Mouse (Mus musculus) kidney, adult 9 months (tissue): ENCODE measurements around the gene Atp5f1.
"Not testable (repeated sequence)": the region's sequence is repeated elsewhere in the genome, so short reads cannot be mapped to it uniquely, and the experiment has no call there.

Experiments
- DNase-seq: peaks from one replicate; pipeline ENCODE4 v3.0.0; 2022

Atp5f1 gene

DNA sequence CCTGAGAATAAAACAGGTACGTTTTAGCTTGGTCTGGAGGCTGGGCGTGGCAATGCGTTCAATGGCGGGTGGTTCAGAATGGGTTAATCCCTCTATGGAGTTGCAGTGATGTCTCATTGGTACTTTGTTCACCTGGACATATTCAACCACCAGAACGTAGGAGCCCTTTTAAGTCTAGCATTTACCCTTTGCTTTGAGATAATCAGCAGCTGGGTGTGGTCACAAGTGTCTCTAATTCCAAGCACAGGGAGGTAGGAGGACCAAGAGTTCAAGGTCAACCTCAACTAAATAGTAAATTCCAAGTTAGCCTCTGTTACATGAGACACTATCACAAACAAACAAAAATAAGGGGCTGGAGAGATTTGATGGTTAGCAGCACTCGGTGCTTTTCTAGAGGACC lies 31.1 kb downstream of the Atp5f1 start:
- DNase-seq, result no peak

GRCm38 (mm10) chr3:105928195-105928569 lies 31.7 kb downstream of the Atp5f1 start:
- DNase-seq, result no peak

DNA sequence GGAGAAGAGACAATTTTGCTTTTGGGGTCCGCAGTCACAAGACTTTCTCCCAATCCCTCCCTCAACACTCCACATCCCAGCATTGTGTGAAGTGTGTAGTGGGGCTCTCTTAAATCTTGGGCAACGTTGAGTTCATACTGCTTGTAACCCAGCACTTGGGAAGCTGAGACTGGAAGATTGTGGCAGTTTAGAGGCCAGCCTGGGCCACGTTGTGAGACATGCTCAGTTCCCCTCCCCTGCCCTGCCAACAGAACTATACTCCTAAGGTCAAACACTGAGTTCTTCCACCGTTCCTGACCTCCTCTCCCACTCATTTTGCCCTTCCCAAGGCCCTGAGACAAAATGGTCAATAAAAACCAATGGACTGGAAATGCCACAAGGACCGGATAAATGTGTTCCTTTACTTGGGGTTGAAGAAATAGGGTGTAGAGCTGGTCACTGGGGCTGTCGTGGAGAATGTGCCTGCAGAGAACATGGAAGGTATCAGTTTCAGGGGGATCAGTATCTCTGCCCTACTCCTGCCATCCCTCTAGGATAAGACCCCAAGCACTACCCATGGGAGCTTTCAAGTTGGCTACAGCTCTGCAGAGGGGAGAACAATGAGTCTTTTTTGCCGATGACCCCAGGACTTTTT lies 32.2 kb downstream of the Atp5f1 start:
- peak; percentile 27 for DNase-seq

DNA sequence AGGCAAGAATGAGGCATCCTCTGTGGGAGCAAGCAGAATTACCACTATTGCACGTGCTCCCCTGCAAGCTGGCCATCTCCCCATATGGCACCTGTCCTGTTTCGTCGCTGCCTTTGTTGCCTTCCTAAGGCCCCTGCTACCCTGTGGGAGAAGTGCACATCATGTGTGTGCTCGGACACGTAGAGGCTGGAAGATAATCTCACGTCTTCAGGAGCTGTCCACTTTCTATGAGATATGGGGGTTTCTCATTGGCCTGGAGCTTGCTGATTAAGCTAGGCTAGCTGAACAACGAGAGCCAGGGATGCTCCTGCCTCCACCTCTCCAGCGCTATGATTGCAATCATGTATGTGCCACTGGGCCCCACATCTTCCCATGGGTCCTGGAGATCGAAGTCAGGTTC lies 35.3 kb downstream of the Atp5f1 start:
- no peak for DNase-seq

DNA sequence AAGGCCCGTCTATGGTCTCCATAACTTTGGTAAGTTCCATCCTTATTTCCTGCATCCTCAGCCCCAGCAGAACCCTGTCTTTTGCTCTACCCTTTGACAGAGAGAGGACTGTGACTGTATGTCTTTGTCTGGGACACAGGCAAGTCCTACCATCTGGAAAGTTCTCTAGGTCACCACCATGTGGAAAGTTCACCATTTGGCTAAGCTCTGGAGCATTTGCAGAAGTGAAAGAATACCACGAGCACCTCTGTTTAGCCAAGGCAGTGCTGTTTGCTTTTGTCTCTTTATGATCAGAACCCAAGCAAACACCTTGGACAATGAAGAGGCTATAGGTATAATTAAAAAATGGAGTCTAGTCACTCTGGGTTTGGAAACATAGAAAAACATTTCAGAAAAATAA lies 37.9 kb downstream of the Atp5f1 start:
- no peak for DNase-seq

DNA sequence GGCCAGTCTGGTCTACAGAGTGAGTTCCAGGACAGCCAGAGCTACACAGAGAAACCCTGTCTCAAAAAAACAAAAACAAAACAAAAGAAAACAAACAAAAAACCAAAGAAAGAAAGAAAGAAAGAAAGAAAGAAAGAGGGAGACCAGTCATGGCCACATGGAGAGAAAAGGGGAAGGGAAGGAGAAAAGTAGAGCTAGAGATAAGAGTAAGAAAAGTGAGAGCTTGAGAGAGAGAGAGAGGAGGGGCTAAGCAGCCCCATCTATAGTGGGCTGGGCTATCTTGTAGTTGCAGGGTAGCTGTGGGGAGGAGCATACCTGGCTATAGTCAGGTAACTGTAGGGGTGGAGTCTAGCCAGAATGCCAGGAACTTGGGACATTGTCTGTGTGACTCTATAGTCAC lies 39.2 kb downstream of the Atp5f1 start:
- not testable (repeated sequence) for DNase-seq

GRCm38 (mm10) chr3:105918355-105918745 lies 41.5 kb downstream of the Atp5f1 start:
- DNase-seq, result no peak

DNA sequence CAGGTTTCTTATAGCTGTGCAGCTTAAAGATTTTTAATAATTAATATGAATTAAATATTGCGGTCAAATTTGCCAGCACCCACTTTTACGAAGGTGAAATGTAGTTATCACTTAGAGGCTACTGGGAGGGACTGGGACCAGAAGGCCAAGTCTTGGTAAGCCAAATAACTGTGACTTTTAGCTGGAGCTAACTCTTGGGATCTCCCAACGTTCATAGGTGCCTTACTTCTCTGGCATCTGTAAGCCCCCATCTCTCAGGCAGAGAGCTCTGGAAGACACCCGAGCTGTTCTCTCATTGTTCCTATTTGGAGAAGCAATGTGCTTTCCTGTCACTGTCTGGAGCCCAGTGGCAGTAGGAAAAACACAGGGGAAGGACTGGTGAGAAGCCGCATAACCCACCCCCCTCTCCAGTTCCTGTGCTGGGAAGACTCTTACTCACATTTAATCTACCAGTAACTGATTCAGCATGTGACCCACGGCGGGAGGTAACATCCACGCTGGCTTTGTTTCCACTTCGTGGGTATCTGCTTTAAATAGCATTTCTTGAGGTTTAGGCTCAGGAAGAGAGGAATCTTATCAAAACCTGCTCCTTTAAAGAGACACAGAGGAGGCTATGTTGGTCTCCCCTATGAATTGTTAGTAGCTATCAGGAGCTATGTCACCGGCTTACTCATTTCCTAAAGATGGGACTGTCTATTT lies 42.1 kb downstream of the Atp5f1 start:
- no peak for DNase-seq

DNA sequence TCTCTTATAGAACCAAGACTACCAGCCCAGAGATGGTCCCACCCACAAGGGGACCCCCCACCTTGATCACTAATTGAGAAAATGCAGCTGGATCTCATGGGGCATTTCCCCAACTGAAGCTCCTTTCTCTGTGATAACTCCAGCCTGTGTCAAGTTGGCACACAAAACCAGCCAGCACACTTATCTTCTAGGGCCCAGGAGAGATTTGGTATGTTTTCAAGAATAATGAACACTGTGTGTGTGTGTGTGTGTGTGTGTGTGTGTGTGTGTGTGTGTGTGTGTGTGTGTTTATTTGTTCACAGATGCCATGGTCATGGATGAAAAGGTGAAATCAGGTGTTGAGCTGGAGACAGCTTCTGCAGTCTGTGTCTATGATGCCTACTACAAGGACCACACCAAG lies 43.4 kb downstream of the Atp5f1 start:
- not testable (repeated sequence) for DNase-seq

DNA sequence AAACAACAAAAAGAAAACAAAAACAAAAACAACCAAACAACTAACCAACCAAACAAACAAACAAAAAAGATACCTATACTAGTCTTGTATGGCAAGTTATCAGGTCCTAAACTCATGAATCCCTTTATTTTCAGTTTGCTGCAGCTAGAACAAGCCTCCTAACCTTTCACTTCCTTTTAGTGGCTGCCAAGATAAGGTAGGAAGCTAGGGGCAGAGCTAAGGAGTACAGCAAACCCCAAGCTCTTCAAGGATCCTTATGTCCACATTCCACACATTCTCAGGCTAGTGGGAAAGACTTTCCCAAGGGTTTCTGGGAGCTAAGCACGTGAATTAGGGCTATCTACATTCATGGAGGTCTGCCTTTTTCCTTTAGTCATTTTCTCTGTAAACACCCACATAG lies 44.6 kb downstream of the Atp5f1 start:
- DNase-seq, result no peak

GRCm38 (mm10) chr3:105913839-105914681 lies 45.8 kb downstream of the Atp5f1 start:
- DNase-seq, result no peak

DNA sequence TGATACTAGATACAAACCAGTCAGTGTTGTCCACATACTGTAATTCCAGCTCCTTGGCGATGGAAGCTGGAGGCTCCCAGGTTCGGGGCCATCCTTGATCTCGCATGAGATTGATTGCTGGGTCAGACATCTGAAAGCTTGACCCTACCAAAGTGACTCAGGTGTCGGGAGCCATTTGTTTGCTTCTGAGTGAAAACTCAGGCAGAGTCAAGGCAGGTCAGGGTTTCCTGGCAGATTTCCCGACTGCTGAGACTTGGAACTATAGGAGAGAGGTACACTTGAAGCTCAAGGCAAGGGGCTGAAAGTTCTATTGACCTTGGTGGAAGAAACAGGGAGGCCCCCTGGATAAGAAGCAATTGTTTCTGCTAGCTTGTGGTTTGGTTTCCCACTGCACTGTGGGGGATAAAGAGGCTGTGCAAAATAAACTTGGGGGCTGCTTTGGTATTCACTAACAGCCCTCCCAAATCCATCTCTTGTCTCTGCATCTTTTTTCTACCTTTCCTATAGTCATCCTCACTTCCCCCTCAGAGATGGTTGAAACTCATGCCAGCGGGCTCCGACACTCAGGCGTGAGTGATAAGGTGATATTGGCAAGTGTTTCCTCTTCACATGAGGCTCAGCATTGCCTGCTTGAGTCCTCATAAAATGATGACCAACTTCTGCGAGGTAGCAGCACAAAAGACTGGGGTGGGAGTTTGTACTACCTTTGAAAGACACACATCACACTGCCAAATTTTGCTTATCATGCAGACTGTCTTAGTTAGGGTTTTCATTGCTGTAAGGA lies 47.6 kb downstream of the Atp5f1 start:
- no peak for DNase-seq

DNA sequence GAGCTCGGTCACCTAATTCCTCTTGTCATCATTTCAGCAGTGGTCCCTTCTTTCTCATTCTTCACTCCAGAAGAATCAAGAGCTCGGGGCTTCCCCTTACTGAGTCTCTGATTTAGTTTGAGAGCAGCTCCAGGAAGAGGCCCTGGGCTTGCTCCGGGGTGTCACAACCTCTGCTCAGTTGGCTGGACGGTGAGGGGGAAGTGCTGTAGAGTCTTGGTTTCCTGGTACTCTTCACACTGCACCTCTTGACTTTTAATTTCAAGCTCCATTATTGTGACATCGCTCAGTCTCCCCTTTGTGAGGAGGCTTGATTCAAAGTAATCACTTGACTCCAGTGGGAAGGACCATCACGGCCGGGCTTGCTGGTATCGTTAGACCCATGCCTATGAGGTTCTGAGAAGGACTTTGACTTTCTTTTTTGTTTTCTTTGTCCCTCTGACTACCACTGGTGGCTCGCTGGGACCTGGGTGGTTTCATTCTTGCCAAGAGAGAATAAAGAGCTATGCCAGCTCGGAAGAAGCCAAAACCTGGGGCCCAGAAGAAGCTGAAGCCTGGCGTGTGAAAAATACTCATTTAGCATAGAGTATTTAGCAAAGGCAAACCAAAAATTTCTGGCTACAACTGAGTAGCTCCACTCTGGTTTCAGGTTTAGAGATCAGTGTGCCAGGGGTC lies 49.2 kb downstream of the Atp5f1 start:
- no peak for DNase-seq

- no peak for DNase-seq
Measured at GRCm38 (mm10) chr3:105908976-105909375, 50.9 kb downstream of the Atp5f1 start.

DNA sequence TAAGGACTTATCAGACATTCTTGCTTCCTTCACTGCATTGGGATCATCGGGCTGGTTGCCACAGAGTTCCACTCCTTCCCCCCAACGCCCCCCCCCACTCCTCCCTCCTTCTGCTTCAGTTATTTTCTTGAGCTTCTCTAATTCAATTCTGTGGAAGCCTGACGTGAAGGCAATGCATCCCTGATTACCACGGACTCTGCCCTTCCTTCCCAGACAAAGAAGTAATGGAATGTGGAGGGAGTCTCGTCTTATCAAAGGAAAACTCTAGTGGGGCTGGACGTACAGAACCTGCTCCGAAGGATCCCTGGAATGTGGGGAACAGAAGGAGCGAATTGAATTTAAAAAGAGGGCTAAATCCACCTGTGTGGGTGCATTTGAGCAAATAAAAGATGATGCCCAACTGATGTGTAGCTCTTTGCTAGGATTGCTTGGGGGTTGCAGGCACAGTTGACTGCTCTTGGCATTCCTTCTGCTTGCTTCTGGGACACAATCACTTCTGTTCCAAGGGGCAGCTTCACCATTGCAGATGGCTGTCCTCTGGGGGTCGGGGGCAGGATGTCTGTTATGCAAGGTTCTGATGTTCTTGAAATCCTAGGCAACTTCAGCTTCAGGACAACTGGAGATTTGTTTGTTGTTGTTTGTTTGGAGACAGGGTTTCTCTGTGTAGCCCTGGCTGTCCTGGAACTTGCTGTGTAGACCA lies 51.8 kb downstream of the Atp5f1 start:
- no peak for DNase-seq

GRCm38 (mm10) chr3:105904721-105905120 lies 55.2 kb downstream of the Atp5f1 start:
- no peak for DNase-seq

- DNase-seq, result no peak
Measured at GRCm38 (mm10) chr3:105904213-105904612, 55.7 kb downstream of the Atp5f1 start.

- no peak for DNase-seq
Measured at GRCm38 (mm10) chr3:105901468-105901867, 58.4 kb downstream of the Atp5f1 start.

GRCm38 (mm10) chr3:105900716-105901115 lies 59.2 kb downstream of the Atp5f1 start:
- DNase-seq, result peak; percentile 19

GRCm38 (mm10) chr3:105900266-105900665 lies 59.6 kb downstream of the Atp5f1 start:
- DNase-seq, result no peak

- DNase-seq, result peak; percentile 90
Measured at GRCm38 (mm10) chr3:105899394-105900147, 60.3 kb downstream of the Atp5f1 start.
